Mouse (Mus musculus) liver, adult 2 months (tissue): ENCODE data around the gene Agrp.

Experiments
- CTCF ChIP-seq: fragments of 200-500 bp; IDR thresholded peaks from 2 replicates; pipeline ENCODE4 v1.5.1; 2011; ENCODE audit warnings: low read depth, low read length, control low read depth
- POLR2A ChIP-seq: fragments of 200-500 bp; IDR thresholded peaks from 2 replicates; pipeline ENCODE4 v1.6.1; 2011; ENCODE audit warnings: low read length, control low read depth; ENCODE audit not compliant: insufficient read depth; ENCODE audit errors: extremely low read depth

- TF ChIP-seq CTCF (no peak), POLR2A (no peak)
Observed at GRCm38 (mm10) chr8:105618892-105619591, 18.2 kb downstream of the Agrp start.
